Mouse (Mus musculus) 3T3-L1 (cell line): ENCODE measurements around the gene Rps6ka4.

ENCODE experiments used
- DNase-seq: peaks from one replicate; pipeline ENCODE4 v3.0.0-alpha.2; 2015; ENCODE audit warnings: low read depth, low spot score

Gene Rps6ka4

GRCm38 (mm10) chr19:6851497-6851896 lies 11.1 kb upstream of the Rps6ka4 start:
- DNase-seq = no peak

- DNase-seq = no peak
Observed at GRCm38 (mm10) chr19:6849506-6850068, 9.2 kb upstream of the Rps6ka4 start.

GRCm38 (mm10) chr19:6847841-6848517 lies 7.5 kb upstream of the Rps6ka4 start:
- no peak for DNase-seq

GRCm38 (mm10) chr19:6846050-6846449 lies 5.6 kb upstream of the Rps6ka4 start:
- DNase-seq = no peak

GRCm38 (mm10) chr19:6842353-6842752 lies 1.9 kb upstream of the Rps6ka4 start:
- DNase-seq = peak; percentile 49

- DNase-seq = peak; percentile 59
Observed at GRCm38 (mm10) chr19:6841292-6841597, 809 bp upstream of the Rps6ka4 start.

- peak; percentile 69 for DNase-seq
Observed at GRCm38 (mm10) chr19:6839615-6840474, 591 bp downstream of the Rps6ka4 start.

- no peak for DNase-seq
Observed at GRCm38 (mm10) chr19:6832363-6832762, 8.1 kb downstream of the Rps6ka4 start.

- DNase-seq = no peak
Observed at GRCm38 (mm10) chr19:6831331-6831730, 9.1 kb downstream of the Rps6ka4 start.

- no peak for DNase-seq
Observed at GRCm38 (mm10) chr19:6830556-6831316, 9.7 kb downstream of the Rps6ka4 start.

- DNase-seq = no peak
Observed at GRCm38 (mm10) chr19:6829870-6830555, 10.4 kb downstream of the Rps6ka4 start.

GRCm38 (mm10) chr19:6829069-6829468 lies 11.4 kb downstream of the Rps6ka4 start:
- no peak for DNase-seq

- peak; percentile 31 for DNase-seq
Observed at GRCm38 (mm10) chr19:6826601-6827000, 13.8 kb downstream of the Rps6ka4 start.

- DNase-seq = no peak
Observed at GRCm38 (mm10) chr19:6825384-6825783, 15.1 kb downstream of the Rps6ka4 start.

- no peak for DNase-seq
Observed at GRCm38 (mm10) chr19:6820538-6821195, 19.8 kb downstream of the Rps6ka4 start.

GRCm38 (mm10) chr19:6819143-6819827 lies 21.2 kb downstream of the Rps6ka4 start:
- no peak for DNase-seq

GRCm38 (mm10) chr19:6814958-6815357 lies 25.5 kb downstream of the Rps6ka4 start:
- DNase-seq = no peak

- DNase-seq = no peak
Observed at GRCm38 (mm10) chr19:6814366-6814765, 26.1 kb downstream of the Rps6ka4 start.
